Mouse (Mus musculus) liver, embryonic 16.5 days (tissue): ENCODE data around the gene Spsb1. TPM values are rescaled to one million over a fixed set of nuclear protein-coding genes. Genes with fewer than 3 reads are reported as not detected.

Experiments
- ATAC-seq: fragments of 200-750 bp; cut with Nextera tagmentation; 2 replicates; pipeline ENCODE4 v1.8.0; 2017; ENCODE audit warnings: low read depth, mild to moderate bottlenecking, moderate number of reproducible peaks, moderate library complexity
- H3K27ac ChIP-seq: fragments of 300-500 bp; sonication (generic); 2 replicates; pipeline ENCODE4 v1.5.1; 2014; ENCODE audit warnings: mild to moderate bottlenecking, low read length
- H3K27me3 ChIP-seq: fragments of 300-500 bp; sonication (generic); 2 replicates; pipeline ENCODE4 v1.6.1; 2014; ENCODE audit warnings: low read depth, low read length, mixed read lengths; ENCODE audit not compliant: control insufficient read depth, insufficient read depth
- H3K36me3 ChIP-seq: fragments of 300-500 bp; sonication (generic); 2 replicates; pipeline ENCODE4 v1.6.1; 2014; ENCODE audit warnings: mild to moderate bottlenecking; ENCODE audit not compliant: control insufficient read depth, insufficient read depth
- H3K4me1 ChIP-seq: fragments of 300-500 bp; sonication (generic); 2 replicates; pipeline ENCODE4 v1.6.1; 2014; ENCODE audit warnings: low read depth, low read length, mixed read lengths; ENCODE audit not compliant: control insufficient read depth
- H3K4me2 ChIP-seq: fragments of 300-500 bp; sonication (generic); 2 replicates; pipeline ENCODE4 v1.6.1; 2014; ENCODE audit warnings: low read depth, low read length, mixed read lengths
- H3K4me3 ChIP-seq: fragments of 300-500 bp; sonication (generic); 2 replicates; pipeline ENCODE4 v1.5.1; 2014; ENCODE audit warnings: low read depth, mild to moderate bottlenecking, low read length
- H3K9ac ChIP-seq: fragments of 300-500 bp; sonication (generic); 2 replicates; pipeline ENCODE4 v1.6.1; 2014; ENCODE audit warnings: low read depth, low read length
- H3K9me3 ChIP-seq: fragments of 300-500 bp; sonication (generic); replicated peaks from 2 replicates; pipeline ENCODE4 v1.6.1; 2016; ENCODE audit warnings: low read length; ENCODE audit not compliant: control insufficient read depth
- WGBS: fragments of 180-500 bp; shearing (Covaris S2); extraction: QIAGEN DNeasy Blood & Tissue Kit; methylation state at CpG from one replicate; pipeline ENCODE4 v1.1.7; 2014; ENCODE audit not compliant: insufficient replicate concordance; 5-methylcytosine and 5-hydroxymethylcytosine counted together
- polyA plus RNA-seq: library from polyadenylated mRNA; unstranded; fragments of >200 nt; fragmentation: Nextera tagmentation; extraction: Ambion mirVana; gene quantifications from 2 replicates; pipeline ENCODE4 v1.2.1, GENCODE M21; 2015

Gene Spsb1
- polyA plus RNA-seq, 1 experiment from 2014 or later: 0.89 TPM

DNA sequence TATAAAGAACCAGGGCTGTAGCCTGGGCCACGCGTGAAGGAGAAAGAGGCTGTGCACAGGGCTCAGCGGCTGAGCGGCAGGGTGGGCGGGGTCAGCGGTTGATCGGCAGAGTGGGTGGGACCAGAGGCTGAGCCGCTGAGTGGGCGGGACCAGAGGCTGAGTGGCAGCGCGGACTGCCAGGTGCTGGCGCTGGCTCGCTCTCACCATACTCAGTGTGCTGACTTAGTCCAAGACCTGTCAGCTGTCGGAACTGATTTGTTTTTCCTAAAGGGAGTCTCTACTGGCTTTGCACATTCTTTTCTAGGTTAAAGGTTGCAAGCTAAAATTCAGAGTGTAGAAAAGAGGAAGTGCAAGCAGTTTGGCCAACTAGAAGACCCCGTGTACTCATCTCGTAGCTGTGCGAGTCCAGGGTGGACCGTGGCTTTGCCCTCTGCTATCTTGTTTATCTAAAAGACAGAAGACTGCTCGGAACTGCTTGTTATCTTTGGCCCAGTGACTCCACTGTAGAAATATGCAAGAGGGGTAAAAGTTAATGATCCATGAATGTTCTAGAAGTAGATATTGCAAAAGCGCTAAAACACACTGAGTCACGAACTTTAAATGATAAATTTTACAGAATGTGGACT lies 34.2 kb upstream of the Spsb1 start:
- H3K9ac ChIP-seq: peak overlapping the region; percentile 17
- H3K36me3 ChIP-seq: no peaks in the 10 kb centered on the region
- H3K27me3 ChIP-seq: no peaks in the 10 kb centered on the region
- ATAC-seq: peak; percentile 84
- H3K4me3 ChIP-seq: peak overlapping the region; percentile 35
- 3% methylated on average over 21 of the region's 21 CpGs for WGBS
- no peaks in the 10 kb centered on the region for H3K9me3 ChIP-seq
- H3K4me1 ChIP-seq: peaks cover 24% of the 10 kb centered on the region
- H3K4me2 ChIP-seq: peak overlapping the region; percentile 61
- H3K27ac ChIP-seq: peak overlapping the region; percentile 84

DNA sequence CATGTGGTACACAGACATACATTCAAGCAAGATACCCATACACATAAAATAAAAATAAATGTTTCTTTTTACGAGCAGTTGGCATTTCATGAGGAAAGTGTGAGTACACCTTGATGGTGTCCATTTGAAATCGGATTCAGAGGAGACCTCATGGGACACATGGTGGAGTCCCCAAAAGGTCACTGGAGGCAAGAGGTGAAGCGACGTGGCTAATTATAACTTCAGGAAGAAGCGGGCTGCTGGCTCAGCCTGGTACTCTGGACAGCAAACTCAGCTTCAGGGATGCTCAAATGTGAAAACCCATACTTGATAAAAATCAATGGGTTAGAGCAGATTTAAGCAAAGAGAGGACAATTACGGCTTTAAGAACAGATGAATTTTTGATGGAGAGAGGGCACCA lies 33.5 kb upstream of the Spsb1 start:
- H3K4me3 ChIP-seq: no peak overlapping the region
- ATAC-seq: no peak
- no peaks in the 10 kb centered on the region for H3K27me3 ChIP-seq
- H3K36me3 ChIP-seq: no peaks in the 10 kb centered on the region
- H3K4me2 ChIP-seq: peak overlapping the region; percentile 61
- no peaks in the 10 kb centered on the region for H3K9me3 ChIP-seq
- 70% methylated on average over 6 of the region's 6 CpGs for WGBS
- H3K9ac ChIP-seq: no peak overlapping the region
- H3K4me1 ChIP-seq: peaks cover 22% of the 10 kb centered on the region
- H3K27ac ChIP-seq: peak overlapping the region; percentile 84

DNA sequence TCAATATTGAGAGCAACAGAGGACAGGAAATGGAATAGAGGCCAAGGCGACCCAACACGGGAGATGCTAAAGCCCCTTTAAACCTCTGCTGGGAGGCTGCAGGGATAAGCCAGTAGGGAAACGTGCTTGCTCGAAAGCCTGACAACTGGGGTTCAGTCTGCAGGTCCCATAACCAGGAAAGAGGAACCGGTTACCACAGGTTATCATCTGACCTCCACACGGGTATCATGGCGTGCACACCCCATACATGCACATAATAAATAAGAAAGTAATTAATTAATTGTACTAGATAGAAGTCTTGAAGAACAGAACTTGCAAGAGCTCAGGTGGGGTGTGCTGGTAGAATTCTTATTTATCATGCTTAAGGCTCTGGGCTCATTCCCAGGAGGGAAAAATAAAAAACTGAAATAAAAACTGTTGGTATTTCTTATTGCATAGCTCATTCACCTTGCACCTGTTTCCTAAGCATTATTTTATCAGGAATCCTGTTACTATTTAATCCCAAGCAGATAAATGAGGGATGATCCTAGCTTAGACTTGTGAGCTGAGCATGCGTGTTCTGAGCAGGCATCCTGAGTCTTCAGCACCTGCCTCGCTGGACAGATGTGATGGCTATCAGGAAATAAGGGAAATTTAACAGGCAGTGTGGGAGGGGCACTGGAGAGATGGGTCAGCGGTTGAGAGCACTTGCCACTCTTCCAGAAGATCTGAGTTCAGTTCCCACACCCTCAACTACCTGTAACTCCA lies 32.0 kb upstream of the Spsb1 start:
- no peak overlapping the region for H3K27ac ChIP-seq
- H3K4me3 ChIP-seq: no peak overlapping the region
- no peaks in the 10 kb centered on the region for H3K27me3 ChIP-seq
- ATAC-seq: no peak
- H3K36me3 ChIP-seq: no peaks in the 10 kb centered on the region
- H3K4me1 ChIP-seq: peaks cover 22% of the 10 kb centered on the region
- 66% methylated on average over 10 of the region's 10 CpGs for WGBS
- H3K9me3 ChIP-seq: no peaks in the 10 kb centered on the region
- no peak overlapping the region for H3K9ac ChIP-seq
- no peak overlapping the region for H3K4me2 ChIP-seq

DNA sequence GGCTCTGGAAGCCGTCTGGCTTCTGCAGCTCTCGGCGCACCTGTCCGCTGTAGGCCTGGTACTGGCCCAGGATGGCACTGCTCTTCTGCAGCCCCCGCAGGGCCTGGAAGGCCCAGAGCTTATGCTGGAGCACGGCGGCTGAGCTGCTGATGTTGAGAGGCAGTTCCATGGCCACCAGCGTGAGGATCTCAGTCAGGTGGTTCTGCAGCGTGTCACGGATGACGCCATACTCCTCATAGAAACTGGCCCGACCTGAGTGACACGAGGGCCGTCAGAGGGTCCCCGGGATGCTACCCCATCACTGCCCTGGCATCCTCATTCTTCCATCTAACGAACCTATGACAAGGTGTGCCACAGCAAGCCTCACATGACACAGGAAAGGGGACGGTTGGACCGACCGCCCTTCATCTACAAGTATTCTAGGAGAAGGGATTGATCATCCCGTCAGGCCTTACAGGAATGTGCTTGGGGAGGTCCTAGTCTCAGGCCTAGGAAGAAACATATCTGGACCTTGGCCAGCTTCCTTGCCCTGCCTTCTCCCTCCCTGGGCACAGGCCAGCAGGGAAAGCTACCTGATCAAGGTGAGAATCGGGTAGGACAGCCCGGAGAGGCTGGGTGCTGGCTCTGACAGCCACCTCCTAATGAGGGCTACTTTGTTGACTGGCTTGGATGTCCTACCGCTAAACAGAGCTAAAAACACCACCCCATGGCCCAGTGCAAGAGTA lies 29.2 kb upstream of the Spsb1 start:
- 84% methylated on average over 23 of the region's 23 CpGs for WGBS

DNA sequence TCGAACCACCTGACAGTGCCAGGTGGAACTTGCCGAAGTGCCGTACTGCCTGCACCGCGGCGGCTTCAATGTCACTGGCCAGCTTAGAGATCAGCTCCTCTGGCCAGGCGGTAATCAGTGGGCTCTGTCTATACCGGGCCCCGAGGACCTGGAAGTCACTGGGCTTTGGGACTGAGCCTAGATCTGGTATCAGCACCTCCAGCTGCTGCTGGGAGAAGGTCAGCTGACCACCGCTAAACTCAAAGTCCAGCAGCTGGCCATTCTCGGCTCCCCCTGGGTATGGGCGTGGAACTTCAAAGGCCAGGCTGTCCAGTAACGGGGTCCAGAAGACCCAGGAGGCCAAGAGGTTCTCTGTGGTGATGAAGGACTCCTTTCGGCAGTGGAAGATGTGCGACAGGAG lies 27.3 kb upstream of the Spsb1 start:
- Histone ChIP-seq H3K4me1 (peaks cover 9% of the 10 kb centered on the region), H3K36me3 (no peaks in the 10 kb centered on the region), H3K27ac (no peak overlapping the region)

More for the DNA sequence above, 29.2 kb upstream of the Spsb1 start:
- Histone ChIP-seq H3K27me3 (no peaks in the 10 kb centered on the region), H3K36me3 (no peaks in the 10 kb centered on the region), H3K4me1 (peaks cover 11% of the 10 kb centered on the region), H3K27ac (no peak overlapping the region), H3K9ac (no peak overlapping the region), H3K4me2 (no peak overlapping the region), H3K9me3 (no peaks in the 10 kb centered on the region), H3K4me3 (no peak overlapping the region)
- no peak for ATAC-seq

DNA sequence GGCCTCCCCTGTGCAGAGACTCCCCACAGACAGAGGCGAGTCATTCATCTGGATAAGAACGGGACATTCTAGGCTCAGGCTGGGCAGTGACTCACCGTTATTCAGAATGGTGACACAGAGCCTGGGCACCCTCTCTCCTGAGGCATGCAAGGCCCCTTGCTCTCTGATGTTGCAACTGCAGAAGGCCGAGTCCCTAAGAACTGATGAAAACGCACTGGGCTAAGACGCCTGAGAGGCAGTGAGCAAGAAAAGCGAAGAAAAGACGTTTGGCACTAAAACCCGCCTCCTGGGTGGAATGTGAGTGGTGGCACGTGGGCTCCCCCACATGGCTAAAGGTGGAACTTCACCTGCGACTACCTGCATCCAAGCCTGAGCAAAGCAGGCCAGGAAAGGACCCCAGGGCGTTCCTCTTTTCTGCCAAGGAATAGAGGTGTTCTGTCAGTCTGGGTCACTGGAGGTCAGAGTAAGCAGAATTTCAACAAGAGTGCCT lies 25.0 kb upstream of the Spsb1 start:
- 9% methylated on average over 12 of the region's 12 CpGs for whole genome bisulfite sequencing
- no peaks in the 10 kb centered on the region for H3K36me3 ChIP-seq
- no peak overlapping the region for H3K27ac ChIP-seq
- H3K4me1 ChIP-seq: peaks cover 9% of the 10 kb centered on the region
- H3K27me3 ChIP-seq: no peaks in the 10 kb centered on the region
- H3K9ac ChIP-seq: no peak overlapping the region
- no peaks in the 10 kb centered on the region for H3K9me3 ChIP-seq
- ATAC-seq: peak; percentile 17; the same call in 1 of the 2 replicates
- no peak overlapping the region for H3K4me3 ChIP-seq
- H3K4me2 ChIP-seq: peak overlapping the region; percentile 35

More for the DNA sequence above, 27.3 kb upstream of the Spsb1 start:
- Histone ChIP-seq H3K27me3 (no peaks in the 10 kb centered on the region), H3K9me3 (no peaks in the 10 kb centered on the region), H3K4me2 (no peak overlapping the region), H3K4me3 (no peak overlapping the region), H3K9ac (no peak overlapping the region)
- no peak for ATAC-seq
- 76% methylated on average over 15 of the region's 15 CpGs for WGBS

DNA sequence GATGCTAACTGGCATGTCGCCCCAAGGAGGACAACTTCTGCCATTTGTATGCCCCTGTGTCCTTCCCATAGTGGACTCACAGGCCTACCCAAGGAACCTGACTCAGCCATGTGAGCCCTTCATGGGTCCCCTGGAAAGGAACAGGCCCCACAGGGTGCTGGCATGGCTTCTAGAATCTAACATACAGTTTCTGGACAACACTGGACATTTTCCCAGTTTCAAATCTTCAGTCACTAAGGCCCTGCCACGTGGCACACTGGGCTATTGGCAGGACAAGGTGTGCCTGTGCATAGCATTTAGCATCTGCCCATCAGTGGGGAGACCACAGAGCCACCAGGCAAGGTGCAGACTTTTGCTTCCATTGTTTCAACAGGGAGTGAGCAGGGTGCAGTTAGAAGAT lies 24.0 kb upstream of the Spsb1 start:
- Histone ChIP-seq H3K27ac (no peak overlapping the region), H3K4me2 (no peak overlapping the region), H3K9me3 (no peaks in the 10 kb centered on the region), H3K9ac (no peak overlapping the region), H3K4me1 (peaks cover 9% of the 10 kb centered on the region), H3K27me3 (no peaks in the 10 kb centered on the region), H3K36me3 (no peaks in the 10 kb centered on the region), H3K4me3 (no peak overlapping the region)
- WGBS: 63% methylated on average over 2 of the region's 2 CpGs
- no peak for ATAC-seq

DNA sequence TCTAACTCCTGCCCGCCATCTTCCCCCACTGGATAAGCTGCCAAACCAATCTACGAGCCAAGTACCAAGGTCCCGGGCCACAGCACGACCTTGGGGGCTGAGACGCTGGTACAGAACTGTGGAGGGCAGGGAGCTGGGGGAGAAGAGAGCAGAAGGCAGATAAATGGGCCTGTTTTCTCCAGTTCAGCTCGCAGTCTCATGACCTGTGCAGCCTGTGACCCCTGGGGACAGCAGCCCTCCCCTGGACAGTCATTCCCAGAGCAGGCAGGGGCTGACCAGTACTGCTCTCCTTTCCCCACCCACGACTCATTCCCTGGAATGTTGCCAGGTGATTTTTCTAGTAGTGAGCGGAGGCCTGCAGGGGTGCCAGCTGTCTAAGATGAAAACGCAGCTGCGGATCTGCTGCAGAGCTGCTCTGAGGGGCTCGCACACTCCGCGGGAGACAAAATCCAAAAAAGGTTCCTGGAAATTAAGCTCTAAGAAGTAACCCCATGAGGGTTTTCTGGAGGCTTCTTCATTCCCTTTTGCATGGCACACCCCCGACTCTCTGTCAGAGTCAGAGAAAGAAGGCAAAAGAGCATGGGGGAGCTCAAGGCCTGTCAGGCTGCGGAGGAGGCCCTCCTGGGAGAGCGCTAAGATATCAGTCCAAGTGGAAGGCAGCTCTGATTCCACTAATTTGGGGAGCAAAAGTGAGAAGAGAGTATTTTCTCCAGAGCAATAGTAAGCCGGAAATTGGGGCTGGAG lies 23.1 kb upstream of the Spsb1 start:
- Histone ChIP-seq H3K27me3 (no peaks in the 10 kb centered on the region), H3K4me1 (peaks cover 9% of the 10 kb centered on the region), H3K4me3 (no peak overlapping the region), H3K9me3 (no peaks in the 10 kb centered on the region), H3K4me2 (no peak overlapping the region), H3K36me3 (no peaks in the 10 kb centered on the region), H3K9ac (no peak overlapping the region; the same call in 1 of the 2 replicates), H3K27ac (no peak overlapping the region)
- 66% methylated on average over 17 of the region's 17 CpGs for WGBS
- ATAC-seq: peak; percentile 48
